Mouse (Mus musculus) liver, embryonic 14.5 days (tissue): ENCODE data around the gene Uvrag. TPM values are rescaled to one million over a fixed set of nuclear protein-coding genes. Genes with fewer than 3 reads are reported as not detected.

Source experiments
- ATAC-seq: fragments of 200-750 bp; cut with Nextera tagmentation; 2 replicates; pipeline ENCODE4 v1.8.0; 2017; ENCODE audit warnings: moderate number of reproducible peaks, mild to moderate bottlenecking, moderate library complexity; ENCODE audit not compliant: insufficient read depth
- DNase-seq, 3 experiments: peaks; one replicate each; pipeline ENCODE4 v3.0.0-alpha.2; 2012 to 2013; ENCODE audit warnings: low read depth in 3 of 3, low spot score in 3 of 3
- H3K27ac ChIP-seq: fragments of 300-500 bp; sonication (generic); 2 replicates; pipeline ENCODE4 v1.5.1; 2014; ENCODE audit warnings: moderate library complexity, mild to moderate bottlenecking, control low read depth, inconsistent platforms
- H3K27me3 ChIP-seq: fragments of 300-500 bp; sonication (generic); 2 replicates; pipeline ENCODE4 v1.6.1; 2014; ENCODE audit warnings: mild to moderate bottlenecking, low read length, moderate library complexity; ENCODE audit not compliant: control insufficient read depth, insufficient read depth
- H3K36me3 ChIP-seq: fragments of 300-500 bp; sonication (generic); replicated peaks from 2 replicates; pipeline ENCODE4 v1.6.1; 2014; ENCODE audit warnings: low read depth; ENCODE audit not compliant: control insufficient read depth, insufficient read depth
- H3K4me1 ChIP-seq, 2 experiments: fragments of 200-500 bp in 1 of 2; fragments of 300-500 bp in 1 of 2; sonication (generic) in 1 of 2; replicated peaks; 2 replicates each; pipeline ENCODE4 v1.6.1; 2012 to 2014; ENCODE audit warnings: antibody characterized with exemption in 1 of 2, inconsistent platforms in 1 of 2, low read length in 1 of 2; ENCODE audit not compliant: control insufficient read depth in 2 of 2, insufficient read depth in 2 of 2
- H3K4me2 ChIP-seq: fragments of 300-500 bp; sonication (generic); 2 replicates; pipeline ENCODE4 v1.6.1; 2014; ENCODE audit warnings: low read depth, mild to moderate bottlenecking, control low read depth, moderate library complexity
- H3K4me3 ChIP-seq, 2 experiments: fragments of 200-500 bp in 1 of 2; fragments of 300-500 bp in 1 of 2; sonication (generic) in 1 of 2; 2 replicates each; pipeline ENCODE4 v1.5.1; 2012 to 2014; ENCODE audit warnings: low read depth in 2 of 2, low read length in 2 of 2, mild to moderate bottlenecking in 2 of 2, control low read depth in 1 of 2, inconsistent platforms in 1 of 2, moderate library complexity in 1 of 2; ENCODE audit not compliant: insufficient read depth in 1 of 2
- H3K9ac ChIP-seq: fragments of 300-500 bp; sonication (generic); replicated peaks from 2 replicates; pipeline ENCODE4 v1.6.1; 2014; ENCODE audit warnings: mild to moderate bottlenecking, control low read depth, moderate library complexity
- H3K9me3 ChIP-seq: fragments of 300-500 bp; sonication (generic); 2 replicates; pipeline ENCODE4 v1.6.1; 2016; ENCODE audit warnings: low read length, mixed read lengths; ENCODE audit not compliant: control insufficient read depth
- CTCF ChIP-seq: IDR thresholded peaks from 2 replicates; pipeline ENCODE4 v1.5.1; 2016; ENCODE audit warnings: antibody characterized with exemption, low read depth, control low read depth
- EP300 ChIP-seq: IDR thresholded peaks from 2 replicates; pipeline ENCODE4 v1.6.1; 2016; ENCODE audit warnings: antibody characterized with exemption, low read depth
- WGBS: fragments of 180-500 bp; shearing (Covaris S2); extraction: QIAGEN DNeasy Blood & Tissue Kit; methylation state at CpG from one replicate; pipeline ENCODE4 v1.1.7; 2014; ENCODE audit not compliant: insufficient replicate concordance; 5-methylcytosine and 5-hydroxymethylcytosine counted together
- polyA plus RNA-seq, 2 experiments: library from polyadenylated mRNA; depleted of rRNA in 1 of 2; stranded (reverse) in 1 of 2; unstranded in 1 of 2; fragments of >200 nt; fragmentation: Nextera tagmentation in 1 of 2; extraction: Ambion mirVana in 1 of 2; gene quantifications; 2 replicates each; pipeline versions ENCODE4 v1.2.1 to v1.2.3; 2012 to 2014

The Uvrag gene
- polyA plus RNA-seq, 2 experiments: 3.9 to 5.7 TPM

- Histone ChIP-seq H3K4me1 (peaks cover 0 to 4% of the 10 kb centered on the region in 2 experiments; a peak in 1 of 4 replicates), H3K4me3 (no peak overlapping the region), H3K4me2 (no peak overlapping the region), H3K27ac (no peak overlapping the region), H3K27me3 (no peaks in the 10 kb centered on the region), H3K9me3 (no peaks in the 10 kb centered on the region), H3K36me3 (no peaks in the 10 kb centered on the region), H3K9ac (no peak overlapping the region)
- no peak for DNase-seq
- TF ChIP-seq CTCF: no peak
- no peak for TF ChIP-seq EP300
- 76% methylated on average over 8 of the region's 8 CpGs for WGBS
- ATAC-seq: no peak
Observed at GRCm38 (mm10) chr7:99077234-99077633, 63.7 kb downstream of the Uvrag start.

GRCm38 (mm10) chr7:99075101-99075500 is 65.8 kb downstream of the Uvrag start:
- TF ChIP-seq CTCF (no peak), EP300 (no peak)
- 74% methylated on average over 5 of the region's 5 CpGs for WGBS
- H3K27ac ChIP-seq: no peak overlapping the region

GRCm38 (mm10) chr7:99073734-99074372 is 67.1 kb downstream of the Uvrag start:
- TF ChIP-seq EP300 (no peak), CTCF (peak; percentile 61)
- Histone ChIP-seq H3K27ac (no peak overlapping the region), H3K9ac (no peak overlapping the region), H3K27me3 (no peaks in the 10 kb centered on the region), H3K4me1 (peaks cover 0 to 4% of the 10 kb centered on the region in 2 experiments; a peak in 1 of 4 replicates), H3K4me2 (no peak overlapping the region), H3K36me3 (no peaks in the 10 kb centered on the region), H3K9me3 (no peaks in the 10 kb centered on the region), H3K4me3 (no peak overlapping the region)
- ATAC-seq (no peak), DNase-seq (no peak)
- whole genome bisulfite sequencing: 49% methylated on average over 7 of the region's 7 CpGs

More at GRCm38 (mm10) chr7:99075101-99075500, 65.8 kb downstream of the Uvrag start:
- no peak overlapping the region for H3K4me3 ChIP-seq
- no peaks in the 10 kb centered on the region for H3K36me3 ChIP-seq
- no peaks in the 10 kb centered on the region for H3K27me3 ChIP-seq
- peaks cover 0 to 4% of the 10 kb centered on the region in 2 experiments; a peak in 1 of 4 replicates for H3K4me1 ChIP-seq
- no peaks in the 10 kb centered on the region for H3K9me3 ChIP-seq
- no peak overlapping the region for H3K4me2 ChIP-seq
- ATAC-seq (no peak), DNase-seq (no peak)
- no peak overlapping the region for H3K9ac ChIP-seq

GRCm38 (mm10) chr7:99067710-99068109 is 73.2 kb downstream of the Uvrag start:
- DNase-seq: no peak
- TF ChIP-seq CTCF (no peak), EP300 (no peak)
- H3K36me3 ChIP-seq: no peaks in the 10 kb centered on the region
- H3K4me1 ChIP-seq: 0 out of 4 replicates have a peak, but pooled peaks cover 0 to 2% of the 10 kb centered on the region in 2 experiments
- WGBS: 71% methylated on average over 7 of the region's 7 CpGs
- H3K4me2 ChIP-seq: no peak overlapping the region
- H3K27ac ChIP-seq: no peak overlapping the region
- no peak overlapping the region for H3K4me3 ChIP-seq
- no peaks in the 10 kb centered on the region for H3K9me3 ChIP-seq
- no peak overlapping the region for H3K9ac ChIP-seq
- ATAC-seq: no peak
- no peaks in the 10 kb centered on the region for H3K27me3 ChIP-seq

GRCm38 (mm10) chr7:99065920-99066319 is 75.0 kb downstream of the Uvrag start:
- DNase-seq (no peak), ATAC-seq (no peak)
- Histone ChIP-seq H3K4me2 (no peak overlapping the region), H3K4me3 (no peak overlapping the region), H3K36me3 (no peaks in the 10 kb centered on the region), H3K4me1 (0 out of 4 replicates have a peak, but pooled peaks cover 0 to 2% of the 10 kb centered on the region in 2 experiments), H3K9me3 (no peaks in the 10 kb centered on the region), H3K27me3 (no peaks in the 10 kb centered on the region), H3K27ac (no peak overlapping the region), H3K9ac (no peak overlapping the region)
- TF ChIP-seq CTCF (no peak), EP300 (no peak)
- 37% methylated on average over 2 of the region's 2 CpGs for WGBS
